Mouse (Mus musculus): Measurements from ENCODE around the gene Olfr628.
A peak's percentile ranks its signal among the peaks of the same experiment; 100 is the strongest.
"Not testable (repeated sequence)": the region's sequence is repeated elsewhere in the genome, so short reads cannot be mapped to it uniquely, and the experiment has no call there.

Olfr628 gene

GRCm38 (mm10) chr7:103730074-103730473 lies at the start of gene Olfr628:
Olfr628 (plus strand) TSS chr7:103730374.
- DNase-seq (ENCODE audit: low read depth, low spot score): no peak

GRCm38 (mm10) chr7:103682420-103682819 lies 47.8 kb upstream of the Olfr628 start, which contains the start of gene Olfr625-ps1:
Olfr625-ps1 (plus strand) TSS chr7:103682720.
- DNase-seq (ENCODE audit: low read depth, low spot score): no peak

GRCm38 (mm10) chr7:103699469-103699868 lies 30.7 kb upstream of the Olfr628 start:
- DNase-seq (ENCODE audit: low read depth, low spot score): no peak

- DNase-seq (ENCODE audit: low read depth, low spot score): peak; percentile 5
Observed at GRCm38 (mm10) chr7:103712024-103712423, 18.1 kb upstream of the Olfr628 start.

GRCm38 (mm10) chr7:103714371-103714770 lies 15.8 kb upstream of the Olfr628 start, which contains the start of gene Olfr243:
Olfr243 (plus strand) TSS chr7:103714671.
- DNase-seq (ENCODE audit: low read depth, low spot score): no peak

GRCm38 (mm10) chr7:103716398-103716797 lies 13.8 kb upstream of the Olfr628 start:
- DNase-seq (ENCODE audit: low read depth, low spot score): not testable (repeated sequence)

GRCm38 (mm10) chr7:103744843-103745242 lies 14.7 kb downstream of the Olfr628 start, which contains the start of gene Olfr629:
Olfr629 (minus strand) TSS chr7:103744943.
- no peak for DNase-seq (ENCODE audit: low read depth, low spot score)

- no peak for DNase-seq (ENCODE audit: low read depth, low spot score)
Observed at GRCm38 (mm10) chr7:103757233-103757632, 27.1 kb downstream of the Olfr628 start, which contains the start of gene Olfr630. Olfr630 (minus strand) TSS chr7:103757333.

GRCm38 (mm10) chr7:103762212-103762611 lies 32.0 kb downstream of the Olfr628 start:
- not testable (repeated sequence) for DNase-seq (ENCODE audit: low read depth, low spot score)

GRCm38 (mm10) chr7:103767687-103768086 lies 37.5 kb downstream of the Olfr628 start:
- DNase-seq (ENCODE audit: low read depth, low spot score): not testable (repeated sequence)

- no peak for DNase-seq (ENCODE audit: low read depth, low spot score)
Observed at GRCm38 (mm10) chr7:103771494-103771893, 41.3 kb downstream of the Olfr628 start, which contains the start of gene Olfr69. Olfr69 (minus strand) TSS chr7:103771594.

GRCm38 (mm10) chr7:103777652-103778051 lies 47.5 kb downstream of the Olfr628 start:
- not testable (repeated sequence) for DNase-seq (ENCODE audit: low read depth, low spot score)

GRCm38 (mm10) chr7:103779598-103779997 lies 49.4 kb downstream of the Olfr628 start, which contains the start of gene Olfr68:
Olfr68 (minus strand) TSS chr7:103779698.
- DNase-seq (ENCODE audit: low read depth, low spot score): no peak

Measured in CD4-positive helper T cell, adult 2 months (primary cell).